Mouse (Mus musculus) neural tube, embryonic 11.5 days (tissue): ENCODE results near the gene Exo1. TPM values are rescaled to one million over a fixed set of nuclear protein-coding genes. Genes with fewer than 3 reads are reported as not detected.

ENCODE experiments used
- ATAC-seq: fragments of 200-750 bp; cut with Nextera tagmentation; 2 replicates; pipeline ENCODE4 v1.8.0; 2017; ENCODE audit warnings: moderate number of reproducible peaks, mild to moderate bottlenecking, moderate TSS enrichment, moderate library complexity; ENCODE audit not compliant: insufficient read depth, low FRiP score, low TSS enrichment
- DNase-seq: peaks from one replicate; pipeline ENCODE4 v3.0.0-alpha.2; 2015; ENCODE audit warnings: low spot score
- H3K27ac ChIP-seq: fragments of 300-500 bp; sonication (generic); 2 replicates; pipeline ENCODE4 v1.5.1; 2014; ENCODE audit warnings: low read depth, mild to moderate bottlenecking, low read length
- H3K27me3 ChIP-seq: fragments of 300-500 bp; sonication (generic); 2 replicates; pipeline ENCODE4 v1.6.1; 2014; ENCODE audit warnings: mild to moderate bottlenecking, low read length, mixed read lengths; ENCODE audit not compliant: control insufficient read depth, insufficient read depth
- H3K36me3 ChIP-seq: fragments of 300-500 bp; sonication (generic); 2 replicates; pipeline ENCODE4 v1.6.1; 2014; ENCODE audit warnings: mild to moderate bottlenecking, low read length, moderate library complexity, mixed read lengths; ENCODE audit not compliant: control insufficient read depth, insufficient read depth
- H3K4me1 ChIP-seq: fragments of 300-500 bp; sonication (generic); 2 replicates; pipeline ENCODE4 v1.6.1; 2014; ENCODE audit warnings: low read length, mixed read lengths; ENCODE audit not compliant: control insufficient read depth, insufficient read depth
- H3K4me2 ChIP-seq: fragments of 300-500 bp; sonication (generic); 2 replicates; pipeline ENCODE4 v1.6.1; 2014; ENCODE audit warnings: low read depth, mild to moderate bottlenecking, moderate library complexity
- H3K4me3 ChIP-seq: fragments of 300-500 bp; sonication (generic); 2 replicates; pipeline ENCODE4 v1.5.1; 2014; ENCODE audit warnings: low read depth, low read length
- H3K9ac ChIP-seq: fragments of 300-500 bp; sonication (generic); 2 replicates; pipeline ENCODE4 v1.6.1; 2014; ENCODE audit warnings: mild to moderate bottlenecking, low read length
- H3K9me3 ChIP-seq: fragments of 300-500 bp; sonication (generic); 2 replicates; pipeline ENCODE4 v1.6.1; 2016; ENCODE audit warnings: low read length; ENCODE audit not compliant: control insufficient read depth
- WGBS: fragments of 180-500 bp; shearing (Covaris S2); extraction: QIAGEN DNeasy Blood & Tissue Kit; methylation state at CpG from one replicate; pipeline ENCODE4 v1.1.7; 2014; 5-methylcytosine and 5-hydroxymethylcytosine counted together
- polyA plus RNA-seq: library from polyadenylated mRNA; unstranded; fragments of >200 nt; fragmentation: Nextera tagmentation; extraction: Ambion mirVana; gene quantifications from 2 replicates; pipeline ENCODE4 v1.2.1, GENCODE M21; 2014

The Exo1 gene
- 100 and 112 TPM in 2 replicates for polyA plus RNA-seq

DNA sequence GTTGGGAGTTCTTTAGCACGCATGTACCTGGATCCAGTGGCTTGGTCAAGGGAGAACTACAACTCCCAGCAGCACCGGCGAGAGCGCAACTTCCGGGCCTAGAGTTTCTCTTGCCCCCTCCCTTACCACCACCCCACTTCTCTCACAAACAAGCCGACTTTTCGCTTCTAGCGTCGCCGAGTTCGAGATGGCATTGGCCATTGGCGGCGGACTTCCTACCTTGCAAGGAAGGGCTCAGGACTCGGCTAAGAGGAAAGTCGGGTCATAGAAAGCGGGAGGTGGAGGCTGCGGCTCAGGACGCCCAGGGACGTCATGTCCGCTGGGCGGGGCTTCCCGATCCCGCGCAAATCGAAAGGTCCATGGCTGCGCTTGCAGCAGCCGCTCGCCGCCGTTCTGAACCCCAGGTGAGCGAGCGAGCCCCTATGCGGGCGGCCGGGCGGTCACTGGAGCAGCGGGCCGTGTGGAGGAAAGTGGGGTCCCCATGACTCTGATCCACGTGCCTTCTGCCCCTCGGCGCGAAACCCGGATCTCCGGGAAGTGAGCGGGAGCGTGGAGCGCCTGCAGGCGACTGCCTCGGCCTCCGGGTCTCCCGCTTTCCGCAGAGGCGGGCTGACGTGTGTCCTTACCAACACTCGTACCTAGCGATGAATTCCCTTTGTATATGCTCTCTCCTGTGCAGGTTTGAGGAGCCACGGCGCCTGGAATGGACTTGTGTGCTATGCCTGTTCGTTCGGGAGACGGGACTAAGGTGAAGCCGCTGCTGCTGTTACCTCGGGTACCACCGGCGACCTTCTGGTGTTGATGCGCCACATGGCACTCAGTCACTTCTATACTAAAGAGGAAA is at the start of gene Exo1:
TSS of gene Exo1 (plus strand) at position 129 of the 844 bp plus-strand sequence.
- peak within 1 kb of the TSS; percentile 61; the same call in 1 of the 2 replicates for H3K27ac ChIP-seq
- DNase-seq (peak; percentile 92), ATAC-seq (peak; percentile 96)
- under 1% methylated on average over 66 of the region's 66 CpGs for WGBS
- H3K4me3 ChIP-seq: peak within 1 kb of the TSS; percentile 78
- peaks cover 5% of the 10 kb centered on the region; the same call in 1 of the 2 replicates for H3K4me1 ChIP-seq
- H3K27me3 ChIP-seq: no peaks in the 10 kb centered on the region
- H3K9me3 ChIP-seq: no peaks in the 10 kb centered on the region
- peaks cover 3% of the 10 kb centered on the region; the same call in 1 of the 2 replicates for H3K36me3 ChIP-seq
- peak within 1 kb of the TSS; percentile 66 for H3K9ac ChIP-seq
- H3K4me2 ChIP-seq: peak within 1 kb of the TSS; percentile 65

DNA sequence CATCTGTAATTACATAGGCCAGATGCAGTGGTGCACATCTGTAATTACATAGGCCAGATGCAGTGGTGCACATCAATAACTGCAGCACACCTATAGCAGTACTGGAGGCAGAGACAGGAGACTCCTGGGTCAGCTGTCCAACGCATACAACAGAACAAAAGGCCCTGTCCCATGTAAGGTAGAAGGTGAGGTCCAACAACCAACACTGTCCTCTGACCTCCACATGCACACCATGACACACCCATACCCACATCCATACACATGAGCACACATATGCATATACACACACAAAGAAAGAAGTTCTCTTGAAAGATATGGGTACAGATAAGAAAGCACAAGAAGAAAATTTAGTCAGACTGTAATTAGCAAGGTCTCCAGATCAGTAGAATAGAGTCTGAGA is 24.9 kb upstream of the Exo1 start:
- no peak for DNase-seq
- H3K9me3 ChIP-seq: no peaks in the 10 kb centered on the region
- ATAC-seq: no peak
- H3K27ac ChIP-seq: no peak overlapping the region
- H3K4me3 ChIP-seq: no peak overlapping the region
- WGBS: 84% methylated on average over 1 of the region's 1 CpGs
- no peaks in the 10 kb centered on the region for H3K4me1 ChIP-seq
- H3K4me2 ChIP-seq: no peak overlapping the region
- no peak overlapping the region for H3K9ac ChIP-seq
- H3K36me3 ChIP-seq: no peaks in the 10 kb centered on the region
- no peaks in the 10 kb centered on the region for H3K27me3 ChIP-seq

DNA sequence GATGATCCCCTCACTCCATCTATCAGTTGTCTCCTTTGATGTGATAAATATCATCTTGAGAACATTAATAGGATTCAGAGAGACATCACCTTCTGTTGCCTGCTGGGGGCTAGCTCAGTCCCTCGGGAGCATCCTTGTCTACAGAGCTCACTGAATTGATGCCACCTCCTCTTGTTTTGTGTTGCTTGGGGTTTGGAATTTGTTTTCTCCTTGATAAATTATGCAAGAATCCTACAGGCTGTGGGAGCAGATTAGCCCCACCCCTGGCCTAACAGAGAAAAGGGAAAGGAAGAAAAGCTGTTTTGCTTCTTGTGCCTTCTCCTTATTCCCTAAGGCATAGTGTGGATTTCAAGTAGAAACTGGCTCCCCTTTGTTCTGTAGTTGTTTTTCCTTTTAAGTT is 13.3 kb upstream of the Exo1 start:
- Histone ChIP-seq H3K4me2 (no peak overlapping the region), H3K9me3 (no peaks in the 10 kb centered on the region), H3K27ac (no peak overlapping the region), H3K9ac (no peak overlapping the region), H3K27me3 (no peaks in the 10 kb centered on the region), H3K4me3 (no peak overlapping the region), H3K4me1 (no peaks in the 10 kb centered on the region), H3K36me3 (no peaks in the 10 kb centered on the region)
- ATAC-seq (no peak), DNase-seq (no peak)
- WGBS: 72% methylated on average over 1 of the region's 1 CpGs

DNA sequence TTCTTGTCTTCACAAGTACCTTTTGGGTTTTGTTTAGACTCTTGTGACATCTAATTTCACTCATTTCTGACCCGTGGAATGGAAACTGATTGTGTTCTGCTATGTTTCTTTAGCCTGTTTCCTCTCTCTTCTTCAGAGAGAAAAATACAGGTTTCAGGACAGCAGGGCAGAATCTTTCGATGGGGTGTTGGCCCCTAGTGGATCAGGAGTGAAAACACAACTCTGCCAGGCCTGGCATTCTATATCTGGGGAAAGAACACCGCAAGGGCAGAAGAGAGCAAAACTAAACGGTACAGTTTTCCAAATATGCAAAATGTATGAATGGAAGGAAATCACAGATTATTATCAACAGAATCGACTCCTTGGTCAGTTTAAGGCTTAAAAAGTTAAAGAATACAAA is 12.8 kb upstream of the Exo1 start:
- no peaks in the 10 kb centered on the region for H3K4me1 ChIP-seq
- no peaks in the 10 kb centered on the region for H3K9me3 ChIP-seq
- no peak overlapping the region for H3K27ac ChIP-seq
- WGBS: 35% methylated on average over 5 of the region's 5 CpGs
- no peak overlapping the region for H3K4me3 ChIP-seq
- H3K9ac ChIP-seq: no peak overlapping the region
- no peaks in the 10 kb centered on the region for H3K36me3 ChIP-seq
- DNase-seq (no peak), ATAC-seq (no peak; the same call in 1 of the 2 replicates)
- no peaks in the 10 kb centered on the region for H3K27me3 ChIP-seq
- H3K4me2 ChIP-seq: no peak overlapping the region

DNA sequence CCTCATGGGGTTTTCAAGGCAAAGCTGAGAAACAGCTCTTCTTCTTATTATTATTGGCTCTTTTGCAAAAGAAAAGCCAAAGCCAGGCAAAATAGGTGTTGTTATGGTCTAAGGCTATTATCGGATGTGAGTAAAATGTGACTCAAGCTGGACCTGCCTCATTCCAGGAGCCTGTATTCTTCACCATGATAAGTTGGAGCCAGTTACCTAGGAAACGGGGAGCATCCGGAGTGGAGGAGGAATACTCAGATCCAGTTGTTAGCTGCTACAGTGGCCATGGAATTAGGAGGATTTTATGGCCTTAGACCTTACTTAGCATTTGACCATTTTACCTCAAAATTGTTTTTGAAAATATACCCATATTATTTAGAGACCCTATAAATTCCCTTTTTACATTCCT is 9.7 kb upstream of the Exo1 start:
- Histone ChIP-seq H3K9me3 (no peaks in the 10 kb centered on the region), H3K36me3 (no peaks in the 10 kb centered on the region), H3K4me2 (no peak overlapping the region), H3K4me3 (no peak overlapping the region), H3K27me3 (no peaks in the 10 kb centered on the region), H3K4me1 (no peaks in the 10 kb centered on the region), H3K9ac (no peak overlapping the region), H3K27ac (no peak overlapping the region)
- no peak for DNase-seq
- no peak for ATAC-seq
- WGBS: 74% methylated on average over 3 of the region's 3 CpGs

DNA sequence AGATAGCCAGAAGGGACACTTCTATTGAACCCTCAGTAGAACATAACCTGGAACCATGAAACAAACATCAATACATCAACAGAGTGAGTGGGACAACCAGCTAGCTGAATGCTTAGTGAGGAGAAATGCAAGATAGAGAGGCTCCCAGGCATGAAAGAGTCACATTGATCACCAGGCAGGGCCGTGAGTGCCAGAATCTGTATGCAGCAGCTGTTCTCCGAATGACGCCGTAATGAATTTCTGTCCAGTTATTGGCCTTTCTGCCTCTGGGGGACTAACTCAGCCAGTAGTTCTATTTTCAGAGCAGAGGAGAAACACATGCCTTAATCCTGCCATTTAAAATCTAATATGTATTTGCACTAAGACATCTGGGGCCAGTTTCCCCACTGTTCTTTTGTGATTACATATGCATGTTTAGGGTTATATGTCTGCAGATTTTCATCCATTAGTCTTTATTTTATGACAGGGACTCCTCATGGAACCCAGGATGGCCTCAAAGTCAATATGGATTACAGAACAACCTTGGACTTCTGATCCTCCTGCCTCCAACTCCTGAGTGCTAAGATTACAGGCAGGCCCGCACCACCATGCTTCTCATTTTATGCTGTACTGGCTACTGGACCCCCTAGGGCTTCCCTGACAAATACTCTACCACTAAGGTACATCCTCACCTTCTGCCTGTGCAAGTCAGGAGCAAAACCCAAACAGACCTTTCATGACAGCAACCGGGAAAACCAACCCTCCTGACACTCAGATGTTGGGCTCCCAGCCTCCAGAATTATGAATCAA is 8.2 kb upstream of the Exo1 start:
- DNase-seq: peak; percentile 20
- ATAC-seq: 0 out of 2 replicates have a peak, but pooled peaks have one; percentile 21
- Histone ChIP-seq H3K4me3 (no peak overlapping the region), H3K9me3 (no peaks in the 10 kb centered on the region), H3K4me1 (no peaks in the 10 kb centered on the region), H3K27ac (no peak overlapping the region), H3K27me3 (no peaks in the 10 kb centered on the region), H3K9ac (no peak overlapping the region), H3K36me3 (no peaks in the 10 kb centered on the region), H3K4me2 (no peak overlapping the region)
- 77% methylated on average over 6 of the region's 6 CpGs for WGBS

DNA sequence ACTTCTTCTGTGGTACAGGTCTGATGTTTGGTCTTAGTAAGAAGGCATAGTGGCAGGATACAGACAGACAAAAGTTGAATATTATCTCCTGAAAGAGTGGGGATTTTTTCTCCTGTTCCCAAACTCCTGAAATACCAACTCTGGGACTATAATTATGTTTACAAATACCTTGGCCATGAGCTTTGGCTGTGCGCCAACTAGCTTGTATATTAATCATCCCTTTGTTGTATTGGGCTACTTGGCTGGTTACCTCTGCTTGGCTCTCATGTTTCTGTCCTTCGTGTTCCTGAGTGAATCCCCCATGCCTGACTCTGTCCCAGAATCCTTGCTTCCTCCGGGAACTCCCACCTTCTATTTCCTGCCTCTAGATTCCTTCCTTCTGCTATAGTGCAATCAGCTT is 3.0 kb downstream of the Exo1 start:
- ATAC-seq (no peak), DNase-seq (no peak)
- Histone ChIP-seq H3K9ac (no peak overlapping the region), H3K9me3 (no peaks in the 10 kb centered on the region), H3K36me3 (peaks cover 3% of the 10 kb centered on the region; the same call in 1 of the 2 replicates), H3K27me3 (no peaks in the 10 kb centered on the region), H3K4me2 (no peak overlapping the region), H3K4me1 (peaks cover 5% of the 10 kb centered on the region; the same call in 1 of the 2 replicates), H3K4me3 (no peak overlapping the region), H3K27ac (no peak overlapping the region)
- 94% methylated on average over 3 of the region's 3 CpGs for WGBS

DNA sequence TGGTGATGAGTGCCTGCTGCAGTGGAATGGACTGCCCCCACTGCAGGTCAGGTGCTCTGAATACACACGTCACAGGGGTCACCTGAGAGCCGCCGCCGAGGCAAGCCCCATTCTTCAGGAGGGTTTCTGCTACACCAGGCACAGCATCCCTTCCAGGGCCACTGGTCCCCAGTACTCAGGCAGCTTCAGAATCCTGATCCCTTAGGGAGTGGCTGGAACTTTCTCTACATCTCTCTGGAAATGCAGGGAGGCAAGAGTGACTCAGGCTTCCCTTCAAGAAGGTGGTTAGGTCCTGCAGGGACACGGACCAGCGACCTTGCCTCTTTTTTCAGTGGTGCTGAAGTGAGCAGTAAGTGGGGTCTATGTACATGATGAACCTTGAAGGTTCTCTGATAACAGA is 12.9 kb downstream of the Exo1 start:
- DNase-seq (no peak), ATAC-seq (no peak)
- H3K9ac ChIP-seq: no peak overlapping the region
- no peaks in the 10 kb centered on the region for H3K27me3 ChIP-seq
- no peak overlapping the region for H3K4me3 ChIP-seq
- H3K36me3 ChIP-seq: peaks cover 4% of the 10 kb centered on the region
- H3K4me2 ChIP-seq: no peak overlapping the region
- H3K4me1 ChIP-seq: no peaks in the 10 kb centered on the region
- no peaks in the 10 kb centered on the region for H3K9me3 ChIP-seq
- 91% methylated on average over 6 of the region's 6 CpGs for WGBS
- no peak overlapping the region for H3K27ac ChIP-seq
